Comparison of ENCODE assay signal across 19 mouse cellular contexts in genomic region chr10:110566260-110567050, GRCm38 (mm10).
DNase-seq lines count a peak whose midpoint lies in the region; ATAC-seq and TF ChIP-seq lines count a peak whose summit lies in the region.
"Had no signal": no experiment of that assay in that cellular context is flagged by ENCODE, and none has a peak within 500 bp of the region (broad histone marks: within the 10 kb centered on the region; RNA-seq: fewer than 3 reads in every experiment).

No protein-coding gene starts in this region.

- no peaks in the 10 kb centered on the region for H3K9me3 ChIP-seq in forebrain, embryonic 10.5 days
- H3K9me3 ChIP-seq in forebrain, embryonic 16.5 days (ENCODE audit: control insufficient read depth, low read length): no peaks in the 10 kb centered on the region
- H3K9me3 ChIP-seq in midbrain, embryonic 12.5 days: no peaks in the 10 kb centered on the region

- ATAC-seq in forebrain, embryonic 16.5 days: no peak
- ATAC-seq in midbrain, embryonic 12.5 days (ENCODE audit: low FRiP score, low read depth): peak; percentile 66

- H3K27me3 ChIP-seq in forebrain, embryonic 10.5 days (ENCODE audit: poor library complexity, severe bottlenecking): no peaks in the 10 kb centered on the region
- H3K27me3 ChIP-seq in forebrain, embryonic 16.5 days (replicated peaks; ENCODE audit: control insufficient read depth, insufficient read depth, low read length): no peaks in the 10 kb centered on the region
- no peaks in the 10 kb centered on the region for H3K27me3 ChIP-seq in midbrain, embryonic 12.5 days
- H3K27me3 ChIP-seq: CH12.LX had no signal

- H3K4me3 ChIP-seq in forebrain, embryonic 10.5 days: no peak overlapping the region
- no peak overlapping the region for H3K4me3 ChIP-seq in forebrain, embryonic 16.5 days (replicated peaks; ENCODE audit: low read length)
- no peak overlapping the region for H3K4me3 ChIP-seq in left cerebral cortex, adult 2 months
- no peak overlapping the region for H3K4me3 ChIP-seq in midbrain, embryonic 12.5 days

- no peak overlapping the region for H3K9ac ChIP-seq in forebrain, embryonic 16.5 days (replicated peaks; ENCODE audit: low read depth, low read length)
- H3K9ac ChIP-seq in midbrain, embryonic 12.5 days (replicated peaks): no peak overlapping the region

- H3K27ac ChIP-seq in forebrain, embryonic 10.5 days: peak overlapping the region; percentile 2; the same call in 1 of the 2 replicates
- no peak overlapping the region for H3K27ac ChIP-seq in forebrain, embryonic 16.5 days (ENCODE audit: low read length)
- H3K27ac ChIP-seq in left cerebral cortex, adult 2 months: no peak overlapping the region
- peak overlapping the region; percentile 35; the same call in 1 of the 2 replicates for H3K27ac ChIP-seq in midbrain, embryonic 12.5 days (replicated peaks)
- H3K27ac ChIP-seq: stomach, postnatal 0 days had no signal

- DNase-seq in forebrain, embryonic 10.5 days (ENCODE audit: extremely low spot score, low spot score): no peak
- DNase-seq in left cerebral cortex, postnatal 4 days: peak; percentile 32
- DNase-seq in left cerebral cortex, adult 2 months (ENCODE audit: extremely low spot score in 1 of 2, low spot score in 2 of 2): no peak
- peak; percentile 6 for DNase-seq in retina, embryonic 14.5 days (ENCODE audit: low spot score)
- DNase-seq in layer of hippocampus, postnatal 25 days (ENCODE audit: extremely low spot score in 1 of 2, low spot score in 1 of 2): no peak
- no peak for DNase-seq in heart, adult 8-10 months (ENCODE audit: low spot score)
- DNase-seq: adrenal gland, postnatal 36 days; cerebellum, adult 8-10 months; gastrocnemius, postnatal 14 days; heart, adult 18-20 months; kidney, adult 2 months; kidney, postnatal 14 days; lung, adult 18-20 months; lung, postnatal 14 days had no signal

- no peak overlapping the region for H3K4me2 ChIP-seq in forebrain, embryonic 16.5 days (ENCODE audit: low read length)
- no peak overlapping the region for H3K4me2 ChIP-seq in midbrain, embryonic 12.5 days (replicated peaks)
- H3K4me2 ChIP-seq: liver, embryonic 11.5 days had no signal

- no peak for TF ChIP-seq CTCF in left cerebral cortex, adult 2 months (IDR thresholded peaks at IDR 0.05)

- no peaks in the 10 kb centered on the region for H3K36me3 ChIP-seq in forebrain, embryonic 10.5 days (replicated peaks)
- H3K36me3 ChIP-seq in forebrain, embryonic 16.5 days (ENCODE audit: control insufficient read depth, insufficient read depth): no peaks in the 10 kb centered on the region
- H3K36me3 ChIP-seq in midbrain, embryonic 12.5 days: no peaks in the 10 kb centered on the region

- intact Hi-C loops in left cerebral cortex, postnatal 4 days (cut with DNase I): no loop called here
- intact Hi-C loops in left cerebral cortex, adult 2 months (cut with DNase I): loop anchor here (10.0 kb wide), 1 partner anchor 222 kb away; no protein-coding TSS in a partner anchor

- WGBS in forebrain, embryonic 10.5 days: 80% methylated on average over 12 of the region's 12 CpGs
- 72% methylated on average over 12 of the region's 12 CpGs for WGBS in forebrain, embryonic 16.5 days
- WGBS in midbrain, embryonic 12.5 days: 57% methylated on average over 12 of the region's 12 CpGs

- peaks cover 12% of the 10 kb centered on the region for H3K4me1 ChIP-seq in forebrain, embryonic 10.5 days
- no peaks in the 10 kb centered on the region for H3K4me1 ChIP-seq in forebrain, embryonic 16.5 days (replicated peaks; ENCODE audit: control insufficient read depth, insufficient read depth, low read length)
- peaks cover 6% of the 10 kb centered on the region; the same call in 1 of the 2 replicates for H3K4me1 ChIP-seq in midbrain, embryonic 12.5 days

Comparison
In these comparisons a context has a peak if more than half of its experiments do, and no peak if none do; other contexts are left out.
1. DNase-seq: peak in left cerebral cortex, postnatal 4 days (single experiment) and retina, embryonic 14.5 days (single experiment); none in forebrain, embryonic 10.5 days (single experiment), left cerebral cortex, adult 2 months (0 of 2), layer of hippocampus, postnatal 25 days (0 of 2) and heart, adult 8-10 months (single experiment).
2. H3K27ac ChIP-seq: peak in forebrain, embryonic 10.5 days (single experiment) and midbrain, embryonic 12.5 days (single experiment); none in forebrain, embryonic 16.5 days (single experiment) and left cerebral cortex, adult 2 months (single experiment).